Mouse (Mus musculus): ENCODE results near the gene Heyl. TPM values are rescaled to one million over a fixed set of nuclear protein-coding genes. Genes with fewer than 3 reads are reported as not detected.
"Not testable (repeated sequence)": the region's sequence is repeated elsewhere in the genome, so short reads cannot be mapped to it uniquely, and the experiment has no call there.

Gene Heyl
- polyA plus RNA-seq, 1 experiment: 30.2 TPM

- H3K79me2 ChIP-seq (ENCODE audit: control insufficient read depth, insufficient read depth): no peaks in the 10 kb centered on the region
- H3ac ChIP-seq (ENCODE audit: control insufficient read depth, insufficient read length): no peak overlapping the region
- H3K4me2 ChIP-seq (ENCODE audit: low read depth): no peak overlapping the region
- no peaks in the 10 kb centered on the region for H3K36me3 ChIP-seq (ENCODE audit: control insufficient read depth, insufficient read depth)
- TF ChIP-seq TCF12 (IDR thresholded peaks at IDR 0.05; ENCODE audit: insufficient read depth, poor library complexity, severe bottlenecking): no peak
- no peak for TF ChIP-seq MYOG (IDR thresholded peaks at IDR 0.05; ENCODE audit: control insufficient read depth in 1 of 3, insufficient read depth in 1 of 3, insufficient read length in 2 of 3, low read depth in 2 of 3)
- TF ChIP-seq REST (IDR thresholded peaks at IDR 0.05; ENCODE audit: insufficient read depth, insufficient read length): no peak
- TF ChIP-seq POLR2AphosphoS2 (IDR thresholded peaks at IDR 0.05; ENCODE audit: insufficient read length, low read depth): no peak
- TF ChIP-seq E2F4 (IDR thresholded peaks at IDR 0.05; ENCODE audit: insufficient read depth): no peak
- no peak for TF ChIP-seq MAX (IDR thresholded peaks at IDR 0.05; ENCODE audit: low read depth)
- TF ChIP-seq USF1 (IDR thresholded peaks at IDR 0.05; ENCODE audit: low read depth): no peak
- TF ChIP-seq CEBPB (IDR thresholded peaks at IDR 0.05; ENCODE audit: insufficient read depth, poor library complexity, severe bottlenecking): no peak
- no peak for TF ChIP-seq POLR2A (IDR thresholded peaks at IDR 0.05; ENCODE audit: insufficient read length, low read depth)
- no peak for TF ChIP-seq SRF (IDR thresholded peaks at IDR 0.05; ENCODE audit: control insufficient read depth, insufficient read length, low read depth)
- no peak for TF ChIP-seq MYOD1 (IDR thresholded peaks at IDR 0.05; ENCODE audit: control insufficient read depth in 1 of 3, insufficient read length in 2 of 3, low read depth in 2 of 3)
- no peak for TF ChIP-seq TCF3 (IDR thresholded peaks at IDR 0.05; ENCODE audit: insufficient read length, low read depth)
- no peak overlapping the region for H3K4me3 ChIP-seq
- peaks cover 3% of the 10 kb centered on the region for H3K27me3 ChIP-seq (ENCODE audit: control insufficient read depth, insufficient read depth, insufficient read length)
Measured at GRCm38 (mm10) chr4:123271063-123271462, 37.7 kb downstream of the Heyl start.

- Histone ChIP-seq H3K36me3 (ENCODE audit: control insufficient read depth, insufficient read depth) (no peaks in the 10 kb centered on the region), H3K4me2 (ENCODE audit: low read depth) (no peak overlapping the region)
Measured at GRCm38 (mm10) chr4:123280117-123280516, 46.8 kb downstream of the Heyl start.

GRCm38 (mm10) chr4:123282500-123282899 is 49.1 kb downstream of the Heyl start:
- TF ChIP-seq POLR2AphosphoS2 (IDR thresholded peaks at IDR 0.05; ENCODE audit: insufficient read length, low read depth) (peak; percentile 58), TCF3 (IDR thresholded peaks at IDR 0.05; ENCODE audit: insufficient read length, low read depth) (no peak), MAX (IDR thresholded peaks at IDR 0.05; ENCODE audit: low read depth) (no peak), MYOG (IDR thresholded peaks at IDR 0.05; ENCODE audit: control insufficient read depth in 1 of 3, insufficient read depth in 1 of 3, insufficient read length in 2 of 3, low read depth in 2 of 3) (peak in 1 of 3 experiments; percentile 37), SRF (IDR thresholded peaks at IDR 0.05; ENCODE audit: control insufficient read depth, insufficient read length, low read depth) (no peak), REST (IDR thresholded peaks at IDR 0.05; ENCODE audit: insufficient read depth, insufficient read length) (no peak), POLR2A (IDR thresholded peaks at IDR 0.05; ENCODE audit: insufficient read length, low read depth) (peak; percentile 55)
- H3K27me3 ChIP-seq (ENCODE audit: control insufficient read depth, insufficient read depth, insufficient read length): no peaks in the 10 kb centered on the region
- H3K4me3 ChIP-seq: peak overlapping the region; percentile 80
- H3K4me2 ChIP-seq (ENCODE audit: low read depth): peak overlapping the region; percentile 45
- H3K36me3 ChIP-seq (ENCODE audit: control insufficient read depth, insufficient read depth): peaks cover 9% of the 10 kb centered on the region
- no peak overlapping the region for H3ac ChIP-seq (ENCODE audit: control insufficient read depth, insufficient read length)
- peaks cover 41% of the 10 kb centered on the region for H3K79me2 ChIP-seq (ENCODE audit: control insufficient read depth, insufficient read depth)

More at GRCm38 (mm10) chr4:123280117-123280516, 46.8 kb downstream of the Heyl start:
- H3ac ChIP-seq (ENCODE audit: control insufficient read depth, insufficient read length): no peak overlapping the region
- TF ChIP-seq MYOG (IDR thresholded peaks at IDR 0.05; ENCODE audit: control insufficient read depth in 1 of 3, insufficient read depth in 1 of 3, insufficient read length in 2 of 3, low read depth in 2 of 3): no peak
- no peak for TF ChIP-seq TCF12 (IDR thresholded peaks at IDR 0.05; ENCODE audit: insufficient read depth, poor library complexity, severe bottlenecking)
- TF ChIP-seq TCF3 (IDR thresholded peaks at IDR 0.05; ENCODE audit: insufficient read length, low read depth): no peak
- TF ChIP-seq REST (IDR thresholded peaks at IDR 0.05; ENCODE audit: insufficient read depth, insufficient read length): no peak
- no peak for TF ChIP-seq SRF (IDR thresholded peaks at IDR 0.05; ENCODE audit: control insufficient read depth, insufficient read length, low read depth)
- no peak for TF ChIP-seq POLR2AphosphoS2 (IDR thresholded peaks at IDR 0.05; ENCODE audit: insufficient read length, low read depth)
- peaks cover 8% of the 10 kb centered on the region for H3K27me3 ChIP-seq (ENCODE audit: control insufficient read depth, insufficient read depth, insufficient read length)
- H3K4me3 ChIP-seq: no peak overlapping the region
- peaks cover 17% of the 10 kb centered on the region for H3K79me2 ChIP-seq (ENCODE audit: control insufficient read depth, insufficient read depth)

DNA sequence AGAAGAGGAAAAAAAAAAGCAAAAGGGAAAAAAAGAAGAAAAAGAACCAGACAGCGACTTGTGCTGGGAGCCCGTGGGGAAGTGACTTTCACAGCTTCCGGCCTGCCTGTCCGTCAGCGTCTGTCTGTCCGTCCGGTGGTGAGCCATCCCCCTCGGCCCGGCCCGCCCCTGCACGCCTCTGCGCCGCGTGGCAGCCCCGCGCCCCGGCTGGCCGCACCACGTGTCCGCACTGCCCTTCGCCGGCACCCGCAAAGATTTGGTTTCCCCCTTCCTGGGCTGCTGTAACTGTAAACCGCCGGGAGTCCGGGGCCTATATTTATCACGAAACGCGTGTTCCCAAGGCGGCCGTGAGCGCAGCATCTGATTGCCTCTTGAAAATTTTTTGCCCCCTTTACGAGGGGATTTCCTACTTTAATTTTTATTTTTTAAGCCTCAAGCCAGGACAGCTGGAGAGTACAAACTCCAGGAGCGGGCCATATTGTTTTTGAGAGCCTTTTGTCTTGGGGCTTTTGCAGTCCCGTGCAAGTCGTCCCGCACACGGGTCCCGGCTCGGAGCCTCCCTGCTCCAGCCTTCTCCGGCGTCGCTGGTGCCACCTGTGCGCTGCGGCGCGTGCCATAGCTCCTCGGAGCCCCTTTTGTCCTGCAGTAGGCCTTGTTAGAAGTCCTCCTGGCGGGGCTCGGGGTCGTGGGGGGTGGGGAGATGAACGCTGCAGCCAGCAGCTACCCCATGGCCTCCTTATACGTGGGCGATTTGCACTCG is 49.7 kb downstream of the Heyl start:
- H3K27me3 ChIP-seq (ENCODE audit: control insufficient read depth, insufficient read depth, insufficient read length); H3ac ChIP-seq (ENCODE audit: control insufficient read depth, insufficient read length): not testable (repeated sequence)
- H3K79me2 ChIP-seq (ENCODE audit: control insufficient read depth, insufficient read depth): peaks cover 47% of the 10 kb centered on the region
- H3K36me3 ChIP-seq (ENCODE audit: control insufficient read depth, insufficient read depth): peaks cover 14% of the 10 kb centered on the region
- H3K4me3 ChIP-seq: peak overlapping the region; percentile 80
- peak overlapping the region; percentile 45 for H3K4me2 ChIP-seq (ENCODE audit: low read depth)

DNA sequence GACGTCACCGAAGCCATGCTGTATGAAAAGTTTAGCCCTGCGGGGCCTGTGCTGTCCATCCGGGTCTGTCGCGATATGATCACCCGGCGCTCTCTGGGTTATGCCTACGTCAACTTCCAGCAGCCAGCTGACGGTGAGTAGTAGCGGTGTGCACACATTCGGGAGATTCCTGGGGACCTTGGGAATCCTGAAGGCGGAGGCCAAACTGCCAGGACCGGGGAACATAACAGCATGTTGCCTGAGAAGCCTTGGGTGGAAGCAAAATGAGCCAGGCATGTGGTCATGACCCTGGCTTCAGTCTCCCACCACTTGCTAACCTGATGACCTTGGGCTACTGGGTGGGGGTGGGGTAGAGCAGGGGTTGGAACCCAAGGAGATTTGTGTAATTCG is 50.3 kb downstream of the Heyl start:
- H3K36me3 ChIP-seq (ENCODE audit: control insufficient read depth, insufficient read depth): peaks cover 19% of the 10 kb centered on the region
- H3ac ChIP-seq (ENCODE audit: control insufficient read depth, insufficient read length); H3K27me3 ChIP-seq (ENCODE audit: control insufficient read depth, insufficient read depth, insufficient read length): not testable (repeated sequence)
- peak overlapping the region; percentile 80 for H3K4me3 ChIP-seq
- peak overlapping the region; percentile 99 for H3K4me2 ChIP-seq (ENCODE audit: low read depth)
- peaks cover 51% of the 10 kb centered on the region for H3K79me2 ChIP-seq (ENCODE audit: control insufficient read depth, insufficient read depth)
- TF ChIP-seq MYOG (IDR thresholded peaks at IDR 0.05; ENCODE audit: control insufficient read depth in 1 of 3, insufficient read depth in 1 of 3, insufficient read length in 2 of 3, low read depth in 2 of 3): peak in 1 of 3 experiments; percentile 2
